Mouse (Mus musculus): ENCODE results near the gene Ambra1. TPM values are rescaled to one million over a fixed set of nuclear protein-coding genes. Genes with fewer than 3 reads are reported as not detected.

Gene Ambra1
- polyA plus RNA-seq, 1 experiment from 2014 or later = 25.0 TPM

DNA sequence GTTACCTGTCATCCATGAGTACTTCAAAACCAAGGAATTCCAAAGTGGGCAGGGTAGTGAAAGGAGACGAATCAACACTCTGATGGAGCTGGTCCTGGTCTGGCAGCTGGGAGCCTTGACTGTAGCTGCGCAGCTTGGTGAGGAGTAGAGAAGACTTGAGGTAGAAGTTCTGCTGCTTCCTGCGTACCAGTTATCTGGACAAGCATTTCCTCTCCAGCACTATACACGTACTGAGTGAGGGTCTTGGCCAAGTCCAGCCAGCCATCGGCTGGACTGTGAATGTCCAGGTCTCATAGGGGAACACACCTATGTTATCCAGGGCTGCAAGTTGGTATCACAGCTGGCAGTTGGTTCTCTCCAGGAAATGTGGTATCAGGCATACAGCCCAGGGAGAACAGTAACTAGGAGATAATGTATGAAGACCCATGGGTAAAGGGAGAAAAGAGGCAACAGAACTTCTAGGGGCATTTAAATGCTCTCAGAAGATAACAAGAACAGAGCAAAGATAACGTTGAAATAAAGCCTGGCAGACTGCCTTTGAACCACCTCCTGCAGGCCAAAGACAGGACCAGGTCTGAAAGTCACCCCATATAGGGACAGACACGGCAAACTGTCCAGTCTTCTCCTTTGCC, 186.5 kb downstream of the Ambra1 start:
- Histone ChIP-seq H3K27ac (replicated peaks) (no peak overlapping the region), H3K27me3 (replicated peaks; ENCODE audit: low read depth, poor library complexity, severe bottlenecking) (peaks cover 20% of the 10 kb centered on the region), H3K36me3 (replicated peaks) (peaks cover 82% of the 10 kb centered on the region), H3K4me1 (peaks cover 5% of the 10 kb centered on the region), H3K9me3 (no peaks in the 10 kb centered on the region), H3K4me3 (no peak overlapping the region)
- DNase-seq (ENCODE audit: low spot score) = no peak
- 91% methylated on average over 7 of the region's 7 CpGs for WGBS

DNA sequence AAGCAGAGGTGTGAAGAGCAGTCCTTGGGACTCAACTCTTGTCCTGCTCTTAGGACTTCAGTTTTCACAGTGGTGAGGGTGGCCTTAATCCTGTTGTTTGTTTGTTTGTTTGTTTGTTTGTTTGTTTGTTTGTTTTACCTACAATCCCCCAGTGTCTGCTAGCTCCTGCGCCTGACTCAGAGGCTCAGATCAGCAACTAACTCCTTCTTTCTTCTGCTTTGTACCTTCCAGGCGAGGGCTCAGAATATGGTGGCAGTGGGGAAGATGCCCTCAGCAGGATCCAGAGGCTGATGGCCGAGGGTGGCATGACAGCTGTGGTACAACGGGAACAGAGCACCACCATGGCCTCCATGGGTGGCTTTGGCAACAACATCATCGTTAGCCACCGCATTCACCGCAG, 187.2 kb downstream of the Ambra1 start:
- Histone ChIP-seq H3K27ac (replicated peaks) (no peak overlapping the region), H3K36me3 (replicated peaks) (peaks cover 75% of the 10 kb centered on the region), H3K27me3 (replicated peaks; ENCODE audit: low read depth, poor library complexity, severe bottlenecking) (peaks cover 27% of the 10 kb centered on the region), H3K9me3 (no peaks in the 10 kb centered on the region), H3K4me3 (no peak overlapping the region), H3K4me1 (peaks cover 11% of the 10 kb centered on the region)
- no peak for DNase-seq (ENCODE audit: low spot score)
- 88% methylated on average over 7 of the region's 7 CpGs for WGBS

DNA sequence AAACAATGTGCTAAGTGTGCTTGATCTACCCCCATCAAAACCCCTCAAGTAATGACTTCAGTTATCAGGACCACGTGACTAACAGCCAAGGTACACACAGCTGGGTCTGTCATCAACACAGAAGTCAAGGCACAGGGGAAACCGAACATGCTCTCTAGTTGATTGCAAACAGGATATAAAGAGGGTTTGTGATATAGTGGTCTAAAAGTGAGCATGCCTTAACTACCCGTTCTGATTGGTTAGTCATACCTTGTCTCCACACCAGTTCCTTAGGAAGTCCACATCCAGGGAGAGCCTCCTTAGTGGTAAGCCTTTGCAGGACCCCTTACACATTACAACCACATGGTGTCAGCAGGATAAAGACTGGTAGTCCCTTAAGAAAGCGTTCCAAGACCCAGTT, 190.2 kb downstream of the Ambra1 start:
- Histone ChIP-seq H3K9me3 (no peaks in the 10 kb centered on the region), H3K4me3 (no peak overlapping the region), H3K36me3 (replicated peaks) (peaks cover 45% of the 10 kb centered on the region), H3K4me1 (peaks cover 34% of the 10 kb centered on the region), H3K27ac (replicated peaks) (no peak overlapping the region), H3K27me3 (replicated peaks; ENCODE audit: low read depth, poor library complexity, severe bottlenecking) (peaks cover 57% of the 10 kb centered on the region)
- no peak for DNase-seq (ENCODE audit: low spot score)
- WGBS = 76% methylated on average over 4 of the region's 4 CpGs

DNA sequence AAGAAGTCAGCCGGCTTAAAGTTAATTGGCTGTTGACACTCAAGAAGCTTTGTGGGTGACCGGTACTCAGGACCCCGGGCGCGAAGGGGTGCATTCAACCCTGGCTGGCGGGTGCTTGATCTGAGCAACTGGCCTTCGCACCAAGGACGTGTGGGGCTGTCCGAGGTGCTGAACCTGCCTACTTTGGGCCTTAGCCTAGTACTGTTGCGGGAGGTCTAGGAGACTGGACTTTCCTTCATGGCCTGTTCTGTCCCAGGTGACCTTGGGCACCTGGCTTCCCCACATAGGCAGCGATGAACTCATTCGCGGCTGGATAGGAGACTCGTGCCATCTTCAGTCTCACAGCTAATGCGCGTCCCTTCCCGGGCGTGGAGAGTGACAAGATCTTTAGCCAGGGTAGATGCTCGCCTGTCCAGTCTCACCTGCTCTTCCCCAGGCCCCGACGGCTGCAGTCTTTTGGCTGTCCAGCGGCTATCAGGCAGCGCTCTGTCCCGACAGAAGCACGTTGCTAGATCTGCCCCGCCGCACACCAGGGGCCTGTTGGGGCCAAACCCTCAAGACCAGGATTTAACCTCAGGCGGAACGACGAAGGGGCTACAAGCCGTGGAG, 191.4 kb downstream of the Ambra1 start:
- peak overlapping the region; percentile 72 for H3K4me3 ChIP-seq
- H3K9me3 ChIP-seq = no peaks in the 10 kb centered on the region
- WGBS = 3% methylated on average over 31 of the region's 31 CpGs
- H3K27me3 ChIP-seq (replicated peaks; ENCODE audit: low read depth, poor library complexity, severe bottlenecking) = peaks cover 66% of the 10 kb centered on the region
- H3K4me1 ChIP-seq = peaks cover 34% of the 10 kb centered on the region
- peak; percentile 76 for DNase-seq (ENCODE audit: low spot score)
- H3K36me3 ChIP-seq (replicated peaks) = peaks cover 34% of the 10 kb centered on the region
- H3K27ac ChIP-seq (replicated peaks) = no peak overlapping the region; the same call in 1 of the 2 replicates

DNA sequence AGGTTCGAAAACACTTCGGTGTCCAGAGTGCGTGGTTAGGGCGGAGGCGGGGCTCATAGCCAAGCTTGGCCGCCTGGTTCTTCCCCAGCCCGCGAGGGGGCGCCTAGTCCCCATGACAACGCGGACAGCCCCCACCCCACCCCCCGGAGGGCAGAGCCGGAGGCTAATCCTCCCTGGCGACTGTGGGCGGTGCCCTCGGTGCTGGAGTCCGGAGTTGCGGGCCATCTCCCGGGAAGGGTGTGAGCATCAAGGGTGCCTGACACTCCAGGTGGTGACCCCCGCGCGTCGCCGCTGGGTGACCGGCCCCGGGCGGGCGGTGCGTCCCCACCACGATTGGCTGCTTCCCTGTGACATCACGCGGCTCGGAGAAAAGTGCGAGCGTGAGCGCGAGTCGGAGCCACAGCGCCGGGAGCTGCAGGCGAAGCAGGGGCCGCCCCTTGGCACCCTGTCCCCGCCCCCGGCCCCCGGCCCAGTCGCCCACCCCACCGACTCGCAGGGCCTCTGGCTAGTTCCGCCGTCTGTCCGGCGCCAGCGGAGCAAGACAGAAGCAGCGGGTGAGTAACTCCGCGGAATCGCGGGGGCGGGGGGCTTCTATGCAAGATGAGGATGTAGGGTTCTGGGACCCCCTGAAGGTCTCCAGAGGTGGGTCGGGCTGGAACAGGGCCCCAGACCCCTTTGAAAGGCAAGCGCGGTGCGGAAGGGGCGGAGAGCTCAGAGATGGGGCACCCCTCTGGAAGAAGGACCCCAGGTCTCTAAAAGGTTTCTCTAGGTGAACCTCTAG, 192.0 kb downstream of the Ambra1 start:
- peaks cover 66% of the 10 kb centered on the region for H3K27me3 ChIP-seq (replicated peaks; ENCODE audit: low read depth, poor library complexity, severe bottlenecking)
- under 1% methylated on average over 64 of the region's 64 CpGs for WGBS
- H3K27ac ChIP-seq (replicated peaks) = peak overlapping the region; percentile 63

DNA sequence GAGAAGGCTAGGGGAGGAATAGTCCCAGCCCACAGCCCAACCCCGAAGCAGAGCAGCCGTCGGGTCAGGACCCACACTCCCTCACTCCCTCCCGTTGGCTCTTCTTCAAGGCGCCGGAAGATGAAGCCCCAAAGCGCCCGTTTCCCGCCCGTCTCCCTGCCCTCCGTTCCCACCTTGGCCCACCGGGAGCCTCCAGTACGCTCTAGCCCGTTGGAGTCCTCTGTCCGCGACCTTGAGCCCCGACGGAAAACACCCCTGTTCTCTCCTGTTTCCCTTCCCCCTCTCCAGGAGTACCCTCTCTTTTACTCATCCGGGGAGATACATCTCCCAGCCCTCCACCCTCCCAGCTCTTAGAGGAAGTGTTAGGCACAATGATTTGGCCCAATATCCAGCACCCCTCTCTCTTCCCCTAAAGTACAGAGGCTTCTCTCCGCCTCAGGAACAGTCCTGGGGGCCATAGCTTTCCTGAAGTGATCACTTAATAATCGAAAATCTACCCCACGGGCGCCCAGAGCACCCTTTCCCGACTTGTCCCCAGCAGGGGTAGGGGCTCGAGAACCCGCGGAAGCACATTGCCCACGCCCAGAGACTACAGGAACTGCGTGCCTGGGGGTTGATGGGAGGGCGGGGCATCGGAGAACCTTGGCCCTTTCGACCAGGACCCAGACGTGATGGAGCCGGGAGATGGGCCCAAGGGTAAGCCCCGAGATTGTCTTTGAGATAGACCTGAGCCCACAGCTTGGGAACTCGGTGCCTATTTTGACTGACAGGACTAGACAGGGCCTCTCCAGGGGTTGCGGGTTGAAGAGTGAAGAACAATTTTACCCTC, 192.9 kb downstream of the Ambra1 start:
- Histone ChIP-seq H3K9me3 (no peaks in the 10 kb centered on the region), H3K27ac (replicated peaks) (peak overlapping the region; percentile 63; the same call in 1 of the 2 replicates), H3K36me3 (replicated peaks) (peaks cover 26% of the 10 kb centered on the region), H3K4me3 (peak overlapping the region; percentile 72), H3K27me3 (replicated peaks; ENCODE audit: low read depth, poor library complexity, severe bottlenecking) (peaks cover 66% of the 10 kb centered on the region), H3K4me1 (peaks cover 44% of the 10 kb centered on the region)
- DNase-seq (ENCODE audit: low spot score) = peak; percentile 37
- WGBS = 3% methylated on average over 37 of the region's 37 CpGs

More for the DNA sequence above, 192.0 kb downstream of the Ambra1 start:
- no peaks in the 10 kb centered on the region for H3K9me3 ChIP-seq
- peak overlapping the region; percentile 72 for H3K4me3 ChIP-seq
- peaks cover 27% of the 10 kb centered on the region for H3K36me3 ChIP-seq (replicated peaks)
- peaks cover 36% of the 10 kb centered on the region for H3K4me1 ChIP-seq
- peak; percentile 88 for DNase-seq (ENCODE audit: low spot score)

DNA sequence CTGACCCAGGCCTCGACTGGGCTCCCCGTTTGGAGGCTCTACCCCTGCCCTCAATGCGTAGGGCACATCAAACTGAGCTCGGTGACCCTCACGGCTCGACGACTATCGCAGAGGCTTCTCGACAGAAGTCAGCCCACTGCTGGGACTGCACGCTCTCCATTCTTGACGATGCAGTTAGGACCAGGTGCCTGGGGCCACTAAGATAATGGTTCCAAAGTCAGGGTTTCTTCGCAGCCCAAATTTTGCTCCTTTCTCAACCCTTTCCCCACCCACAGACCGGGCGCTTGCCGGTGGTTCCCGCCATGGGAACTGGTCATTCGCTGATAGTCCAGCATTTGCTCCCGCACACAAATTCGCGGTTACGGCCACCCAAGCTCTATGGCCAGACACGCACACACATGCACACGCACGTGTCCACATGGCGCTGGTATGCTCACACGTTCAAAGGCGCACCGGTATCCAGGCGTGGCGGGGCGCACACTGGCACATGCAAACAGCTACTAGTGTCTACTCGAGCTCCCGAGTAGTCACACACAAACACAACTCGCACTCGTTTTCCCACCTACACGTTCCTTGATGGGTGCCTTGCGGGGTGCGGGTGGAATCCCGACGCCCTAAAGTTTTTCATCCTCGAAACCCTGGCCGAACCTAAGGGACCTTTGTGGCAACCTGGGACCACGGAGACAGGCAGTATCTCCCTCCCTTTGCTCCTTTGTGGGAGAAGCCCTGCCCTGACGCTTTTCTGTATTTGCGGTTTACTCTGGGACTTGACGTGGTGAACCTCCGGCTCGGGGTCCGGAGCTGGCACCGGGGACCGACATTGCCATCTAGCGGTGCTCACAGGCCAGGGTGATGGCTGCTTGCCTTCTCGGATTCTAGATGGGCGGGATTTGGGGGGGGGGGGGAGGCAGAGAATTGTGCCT, 193.7 kb downstream of the Ambra1 start:
- 5% methylated on average over 54 of the region's 54 CpGs for WGBS
- Histone ChIP-seq H3K27me3 (replicated peaks; ENCODE audit: low read depth, poor library complexity, severe bottlenecking) (peaks cover 66% of the 10 kb centered on the region), H3K36me3 (replicated peaks) (peaks cover 26% of the 10 kb centered on the region), H3K4me3 (peak overlapping the region; percentile 72), H3K4me1 (peaks cover 53% of the 10 kb centered on the region), H3K27ac (replicated peaks) (no peak overlapping the region; the same call in 1 of the 2 replicates), H3K9me3 (no peaks in the 10 kb centered on the region)
- peak; percentile 86 for DNase-seq (ENCODE audit: low spot score)

DNA sequence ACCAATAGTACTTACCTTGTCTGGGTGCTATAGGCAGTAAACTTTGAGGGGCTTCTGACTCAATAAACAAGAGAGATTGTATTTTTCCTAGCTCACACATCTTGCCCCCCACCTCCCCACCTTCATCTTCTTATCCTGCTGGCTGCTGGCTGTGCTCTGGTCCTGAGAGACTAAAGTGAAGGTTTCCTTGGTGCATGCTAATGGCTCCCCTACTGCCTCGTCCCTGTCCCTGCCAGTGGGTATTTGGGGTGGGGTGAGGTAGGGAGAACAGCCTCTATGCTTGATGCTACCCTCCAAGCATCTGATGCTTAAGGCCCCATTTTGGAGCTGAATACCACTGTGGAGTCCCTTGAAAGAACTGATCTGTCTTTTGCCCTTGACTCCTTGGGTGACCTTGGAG, 194.8 kb downstream of the Ambra1 start:
- no peaks in the 10 kb centered on the region for H3K9me3 ChIP-seq
- H3K27me3 ChIP-seq (replicated peaks; ENCODE audit: low read depth, poor library complexity, severe bottlenecking) = peaks cover 63% of the 10 kb centered on the region
- DNase-seq (ENCODE audit: low spot score) = no peak
- peaks cover 63% of the 10 kb centered on the region for H3K4me1 ChIP-seq
- H3K36me3 ChIP-seq (replicated peaks) = peaks cover 27% of the 10 kb centered on the region
- no peak overlapping the region for H3K27ac ChIP-seq (replicated peaks)
- H3K4me3 ChIP-seq = no peak overlapping the region
- 64% methylated on average over 1 of the region's 1 CpGs for WGBS

DNA sequence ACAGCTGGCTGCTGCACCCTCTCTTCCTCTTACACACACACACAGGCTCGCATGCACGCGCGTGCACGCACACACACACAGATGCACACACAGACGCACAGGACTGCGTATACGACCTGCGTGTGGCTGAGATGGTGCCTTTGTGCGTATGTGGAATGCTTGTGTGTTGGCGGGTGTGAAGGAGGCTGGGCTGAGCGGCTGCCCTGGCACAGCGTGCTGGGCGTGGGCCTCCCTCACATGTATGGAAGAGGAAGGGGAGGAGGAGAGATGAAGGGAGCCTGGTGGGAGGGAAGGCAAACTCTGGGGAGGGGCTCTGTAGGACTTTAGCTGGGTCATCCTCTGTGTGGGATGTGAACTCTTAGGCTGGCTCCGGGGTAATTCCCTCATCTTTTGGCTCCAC, 195.5 kb downstream of the Ambra1 start:
- H3K4me1 ChIP-seq = peaks cover 68% of the 10 kb centered on the region
- DNase-seq (ENCODE audit: low spot score) = no peak
- WGBS = 89% methylated on average over 15 of the region's 15 CpGs
- no peak overlapping the region for H3K27ac ChIP-seq (replicated peaks)
- peaks cover 56% of the 10 kb centered on the region for H3K27me3 ChIP-seq (replicated peaks; ENCODE audit: low read depth, poor library complexity, severe bottlenecking)
- H3K9me3 ChIP-seq = no peaks in the 10 kb centered on the region
- H3K4me3 ChIP-seq = no peak overlapping the region
- H3K36me3 ChIP-seq (replicated peaks) = peaks cover 29% of the 10 kb centered on the region

DNA sequence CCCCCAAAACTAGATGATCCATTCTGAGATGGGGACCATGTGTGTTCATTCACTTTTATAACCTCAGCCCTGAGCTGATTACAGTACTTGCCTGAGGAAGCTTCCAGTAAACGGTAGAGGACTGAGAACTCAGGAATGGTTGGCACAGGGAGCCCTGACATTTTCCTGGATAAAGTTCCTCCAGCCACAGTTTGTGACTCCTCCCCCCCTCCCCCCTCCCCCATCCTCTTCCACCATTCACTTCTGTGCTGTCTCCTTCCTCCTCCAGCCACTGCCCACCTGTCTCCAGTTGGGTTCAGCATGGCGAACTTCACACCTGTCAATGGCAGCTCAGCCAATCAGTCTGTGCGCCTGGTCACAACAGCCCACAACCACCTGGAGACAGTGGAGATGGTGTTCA, 197.0 kb downstream of the Ambra1 start, which contains the start of gene Chrm4:
Gene Chrm4, plus strand, starts transcription at position 301 of the 400 bp plus-strand sequence.
- Histone ChIP-seq H3K36me3 (replicated peaks) (peaks cover 29% of the 10 kb centered on the region), H3K27me3 (replicated peaks; ENCODE audit: low read depth, poor library complexity, severe bottlenecking) (peaks cover 41% of the 10 kb centered on the region), H3K4me3 (peak within 1 kb of the TSS; percentile 36), H3K27ac (replicated peaks) (peak within 1 kb of the TSS; percentile 8; the same call in 1 of the 2 replicates), H3K9me3 (no peaks in the 10 kb centered on the region), H3K4me1 (peaks cover 62% of the 10 kb centered on the region)
- WGBS = 89% methylated on average over 3 of the region's 3 CpGs
- no peak for DNase-seq (ENCODE audit: low spot score)

DNA sequence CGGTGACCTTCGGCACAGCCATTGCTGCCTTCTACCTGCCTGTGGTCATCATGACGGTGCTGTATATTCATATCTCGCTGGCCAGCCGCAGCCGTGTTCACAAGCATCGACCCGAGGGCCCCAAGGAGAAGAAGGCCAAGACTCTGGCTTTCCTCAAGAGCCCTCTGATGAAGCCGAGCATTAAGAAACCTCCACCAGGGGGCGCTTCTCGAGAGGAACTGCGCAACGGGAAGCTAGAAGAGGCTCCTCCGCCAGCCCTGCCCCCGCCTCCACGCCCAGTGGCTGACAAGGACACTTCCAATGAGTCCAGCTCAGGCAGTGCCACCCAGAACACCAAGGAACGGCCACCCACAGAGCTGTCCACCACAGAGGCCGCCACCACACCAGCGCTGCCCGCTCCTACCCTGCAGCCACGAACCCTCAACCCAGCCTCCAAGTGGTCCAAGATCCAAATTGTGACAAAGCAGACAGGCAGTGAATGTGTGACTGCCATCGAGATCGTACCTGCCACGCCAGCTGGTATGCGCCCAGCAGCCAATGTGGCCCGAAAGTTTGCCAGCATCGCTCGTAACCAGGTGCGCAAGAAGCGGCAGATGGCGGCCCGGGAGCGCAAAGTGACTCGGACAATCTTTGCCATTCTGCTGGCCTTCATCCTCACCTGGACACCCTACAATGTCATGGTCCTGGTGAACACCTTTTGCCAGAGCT, 198.0 kb downstream of the Ambra1 start:
- Histone ChIP-seq H3K4me1 (peaks cover 62% of the 10 kb centered on the region), H3K4me3 (peak overlapping the region; percentile 36)

More for the DNA sequence above, 198.0 kb downstream of the Ambra1 start:
- 42% methylated on average over 34 of the region's 34 CpGs for WGBS
- DNase-seq (ENCODE audit: low spot score) = peak; percentile 87
- H3K27ac ChIP-seq (replicated peaks) = peak overlapping the region; percentile 8; the same call in 1 of the 2 replicates
- H3K9me3 ChIP-seq = no peaks in the 10 kb centered on the region
- H3K27me3 ChIP-seq (replicated peaks; ENCODE audit: low read depth, poor library complexity, severe bottlenecking) = peaks cover 30% of the 10 kb centered on the region
- peaks cover 32% of the 10 kb centered on the region for H3K36me3 ChIP-seq (replicated peaks)

Measured in embryonic facial prominence, embryonic 10.5 days (tissue).